25 mouse cellular contexts compared by ENCODE assay signal in genomic region chr10:58969351-58969750, GRCm38 (mm10).
"Had no signal": no experiment of that assay in that cellular context is flagged by ENCODE, and none has a peak within 500 bp of the region (broad histone marks: within the 10 kb centered on the region; RNA-seq: fewer than 3 reads in every experiment).

No protein-coding gene starts in this region.

- ATAC-seq: hindbrain, postnatal 0 days; intestine, embryonic 16.5 days; liver, embryonic 12.5 days had no signal

- H3K4me1 ChIP-seq: heart, embryonic 10.5 days; heart, embryonic 12.5 days; hindbrain, embryonic 13.5 days; hindbrain, embryonic 15.5 days; kidney, embryonic 15.5 days; limb, embryonic 10.5 days; limb, embryonic 12.5 days; liver, embryonic 12.5 days had no signal

- H3K4me2 ChIP-seq: heart, embryonic 12.5 days; hindbrain, embryonic 13.5 days; hindbrain, embryonic 15.5 days; kidney, embryonic 15.5 days; limb, embryonic 12.5 days; liver, embryonic 12.5 days had no signal

- DNase-seq: gastrocnemius, adult 2 months; gastrocnemius, postnatal 10 days; gastrocnemius, postnatal 25 days; heart, adult 18-20 months; heart, postnatal 10 days; kidney, adult 11 months; kidney, adult 2 months; kidney, adult 9 months; kidney, postnatal 14 days; kidney, postnatal 36 days; layer of hippocampus, adult 9-11 months; layer of hippocampus, postnatal 36 days; liver had no signal

- H3K36me3 ChIP-seq: heart, embryonic 10.5 days; heart, embryonic 12.5 days; hindbrain, embryonic 13.5 days; hindbrain, embryonic 15.5 days; kidney, embryonic 15.5 days; limb, embryonic 10.5 days; limb, embryonic 12.5 days; liver, embryonic 12.5 days had no signal

- H3K27me3 ChIP-seq: heart, embryonic 12.5 days; hindbrain, embryonic 13.5 days; hindbrain, embryonic 15.5 days; kidney, embryonic 15.5 days; limb, embryonic 12.5 days; liver, embryonic 12.5 days had no signal

- H3K27ac ChIP-seq: gastrocnemius, adult 2 months; heart, embryonic 10.5 days; hindbrain, embryonic 13.5 days; hindbrain, embryonic 15.5 days; hindbrain, postnatal 0 days; kidney, embryonic 15.5 days; kidney, postnatal 0 days; limb, embryonic 10.5 days; limb, embryonic 12.5 days; liver, embryonic 12.5 days; liver, embryonic 14.5 days had no signal

- H3K4me3 ChIP-seq: gastrocnemius, adult 2 months; heart, embryonic 10.5 days; heart, embryonic 12.5 days; hindbrain, embryonic 13.5 days; hindbrain, embryonic 15.5 days; kidney, embryonic 15.5 days; limb, embryonic 10.5 days; limb, embryonic 12.5 days; liver, embryonic 12.5 days had no signal

- H3K9me3 ChIP-seq: hindbrain, embryonic 13.5 days; hindbrain, embryonic 15.5 days; kidney, embryonic 15.5 days; limb, embryonic 10.5 days; liver, embryonic 12.5 days had no signal

- H3K9ac ChIP-seq: heart, embryonic 12.5 days; hindbrain, embryonic 13.5 days; hindbrain, embryonic 15.5 days; kidney, embryonic 15.5 days; limb, embryonic 12.5 days; liver, embryonic 12.5 days; liver, embryonic 14.5 days had no signal
